Mouse (Mus musculus) heart, postnatal 25 days (tissue): ENCODE measurements at regions not wholly inside any gene's neighbourhood (a gene's known extent, or its start where the extent isn't known, plus 50 kb on each side); places are given as distances from the start of the nearest gene placed in this dataset.

Experiments
- DNase-seq: peaks from one replicate; pipeline ENCODE4 v3.0.0; 2022; ENCODE audit warnings: low spot score
- intact Hi-C: fragments of 180-260 bp; cut with DNase I; formaldehyde crosslinking; loops from one replicate; pipeline ENCODE4 v1.15.1; 2025

- intact Hi-C loops: no loop called here
- DNase-seq: no peak
Measured at GRCm38 (mm10) chr10:117579210-117579609, 50.1 kb upstream of the Cpm start.

- intact Hi-C loops: no loop called here
- no peak for DNase-seq
Measured at GRCm38 (mm10) chr10:117578696-117579146, 50.6 kb upstream of the Cpm start.

- DNase-seq: no peak
- intact Hi-C loops: no loop called here
Measured at GRCm38 (mm10) chr10:117577970-117578695, 51.2 kb upstream of the Cpm start.

GRCm38 (mm10) chr10:117576881-117577730, 52.2 kb upstream of the Cpm start:
- intact Hi-C loops: no loop called here
- no peak for DNase-seq

- no peak for DNase-seq
Measured at GRCm38 (mm10) chr10:117576154-117576859, 53.0 kb upstream of the Cpm start.

GRCm38 (mm10) chr10:117575404-117576153, 53.7 kb upstream of the Cpm start:
- intact Hi-C loops: no loop called here
- DNase-seq: no peak

More at GRCm38 (mm10) chr10:117576154-117576859, 53.0 kb upstream of the Cpm start:
- intact Hi-C loops: no loop called here

GRCm38 (mm10) chr10:117574915-117575314, 54.4 kb upstream of the Cpm start:
- DNase-seq: no peak

GRCm38 (mm10) chr10:117574056-117574727, 55.1 kb upstream of the Cpm start:
- DNase-seq: no peak
- intact Hi-C loops: no loop called here

More at GRCm38 (mm10) chr10:117574915-117575314, 54.4 kb upstream of the Cpm start:
- intact Hi-C loops: no loop called here

GRCm38 (mm10) chr10:117573596-117573850, 55.8 kb upstream of the Cpm start:
- intact Hi-C loops: no loop called here
- no peak for DNase-seq

GRCm38 (mm10) chr10:117572746-117573595, 56.3 kb upstream of the Cpm start:
- DNase-seq: no peak
- intact Hi-C loops: no loop called here

GRCm38 (mm10) chr10:117571891-117572573, 57.3 kb upstream of the Cpm start:
- intact Hi-C loops: no loop called here
- no peak for DNase-seq

GRCm38 (mm10) chr10:117570971-117571861, 58.1 kb upstream of the Cpm start:
- no peak for DNase-seq
- intact Hi-C loops: no loop called here

- no peak for DNase-seq
- intact Hi-C loops: no loop called here
Measured at GRCm38 (mm10) chr10:117570091-117570970, 59.0 kb upstream of the Cpm start.

GRCm38 (mm10) chr10:117569301-117570079, 59.8 kb upstream of the Cpm start:
- intact Hi-C loops: no loop called here
- DNase-seq: no peak
